In the genomic region with DNA sequence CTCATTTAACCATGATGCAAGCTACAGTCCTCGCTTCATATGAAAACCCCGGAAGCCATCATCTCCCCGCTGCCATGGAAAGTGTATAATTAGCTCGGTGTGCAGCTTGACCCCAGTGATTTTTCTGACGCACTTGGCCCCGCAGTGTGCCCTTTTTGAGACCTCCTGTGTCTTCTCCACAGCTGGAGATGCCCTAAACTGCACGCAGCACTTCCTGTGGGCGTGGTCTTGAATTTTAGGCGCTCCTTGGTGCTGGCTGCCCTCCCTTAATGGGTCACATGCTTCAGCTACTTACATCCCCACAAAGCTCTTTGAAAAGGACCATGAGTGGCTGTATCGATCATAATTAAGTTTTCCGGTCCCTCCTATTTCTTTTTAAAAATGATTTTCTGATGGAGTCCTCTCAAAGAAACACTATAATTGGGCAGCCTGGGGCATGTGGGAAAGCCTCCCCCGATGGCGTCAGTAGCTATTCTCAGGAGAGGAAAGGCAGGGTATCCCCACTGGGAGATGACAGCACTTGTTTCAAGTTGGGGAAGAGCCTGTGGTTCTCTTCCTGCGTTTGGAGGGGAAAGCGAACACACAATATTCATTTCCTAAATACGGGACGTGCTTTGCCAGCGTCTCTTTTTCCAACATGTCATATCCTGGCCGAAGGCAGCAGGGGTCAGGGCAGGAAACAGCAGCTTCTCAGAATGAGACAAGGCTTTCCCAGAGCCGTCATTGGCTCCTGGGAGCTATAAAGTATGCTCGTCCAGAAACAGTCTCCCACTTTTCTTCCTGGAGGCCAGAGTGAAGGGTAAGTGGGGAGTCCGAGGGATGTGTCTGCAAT, we compare ENCODE assay signal across 8 mouse cellular contexts. TPM values are rescaled to one million over a fixed set of nuclear protein-coding genes. Genes with fewer than 3 reads are reported as not detected.
DNase-seq lines count a peak whose midpoint lies in the region; ATAC-seq and TF ChIP-seq lines count a peak whose summit lies in the region.

A gene (plus strand): TSS at position 488 of the 832 bp plus-strand sequence.

- H3K4me2 ChIP-seq in forebrain, embryonic 13.5 days: peak within 1 kb of the TSS; percentile 35
- peak within 1 kb of the TSS; percentile 40 for H3K4me2 ChIP-seq in hindbrain, embryonic 14.5 days (replicated peaks)
- peak within 1 kb of the TSS; percentile 34 for H3K4me2 ChIP-seq in midbrain, postnatal 0 days (ENCODE audit: low read depth, low read length, poor library complexity, severe bottlenecking)

- no peak within 1 kb of the TSS for H3K9ac ChIP-seq in forebrain, embryonic 13.5 days
- H3K9ac ChIP-seq in hindbrain, embryonic 14.5 days: no peak within 1 kb of the TSS
- no peak within 1 kb of the TSS for H3K9ac ChIP-seq in midbrain, postnatal 0 days (replicated peaks; ENCODE audit: low read length, poor library complexity, severe bottlenecking)

- TF ChIP-seq CTCF in midbrain, postnatal 0 days (IDR thresholded peaks at IDR 0.05): no peak

- no peak within 1 kb of the TSS for H3K27ac ChIP-seq in forebrain, embryonic 13.5 days
- peak within 1 kb of the TSS; percentile 10; the same call in 1 of the 2 replicates for H3K27ac ChIP-seq in hindbrain, embryonic 14.5 days
- H3K27ac ChIP-seq in midbrain, postnatal 0 days (ENCODE audit: low read depth, low read length): no peak within 1 kb of the TSS

- H3K36me3 ChIP-seq in forebrain, embryonic 13.5 days (ENCODE audit: poor library complexity, severe bottlenecking): no peaks in the 10 kb centered on the region
- H3K36me3 ChIP-seq in hindbrain, embryonic 14.5 days (replicated peaks; ENCODE audit: control insufficient read depth, insufficient read depth): no peaks in the 10 kb centered on the region
- no peaks in the 10 kb centered on the region for H3K36me3 ChIP-seq in midbrain, postnatal 0 days (ENCODE audit: insufficient read depth, low read length)

- ATAC-seq in forebrain, embryonic 13.5 days: no peak
- no peak for ATAC-seq in hindbrain, embryonic 14.5 days (ENCODE audit: low FRiP score)
- no peak for ATAC-seq in midbrain, postnatal 0 days (ENCODE audit: low FRiP score)

- WGBS in forebrain, embryonic 13.5 days: 40% methylated on average over 22 of the region's 22 CpGs
- WGBS in hindbrain, embryonic 14.5 days: 45% methylated on average over 22 of the region's 22 CpGs
- WGBS in midbrain, postnatal 0 days: 50% methylated on average over 22 of the region's 22 CpGs

- no peaks in the 10 kb centered on the region for H3K27me3 ChIP-seq in forebrain, embryonic 13.5 days
- H3K27me3 ChIP-seq in hindbrain, embryonic 14.5 days (ENCODE audit: control insufficient read depth, insufficient read depth, low read length): no peaks in the 10 kb centered on the region
- H3K27me3 ChIP-seq in midbrain, postnatal 0 days (ENCODE audit: insufficient read depth, low read length): no peaks in the 10 kb centered on the region

- no peaks in the 10 kb centered on the region for H3K9me3 ChIP-seq in forebrain, embryonic 13.5 days (replicated peaks)
- no peaks in the 10 kb centered on the region for H3K9me3 ChIP-seq in hindbrain, embryonic 14.5 days (ENCODE audit: control insufficient read depth, low read length)
- H3K9me3 ChIP-seq in midbrain, postnatal 0 days (ENCODE audit: low read length): no peaks in the 10 kb centered on the region

- peaks cover 21% of the 10 kb centered on the region for H3K4me1 ChIP-seq in forebrain, embryonic 13.5 days
- 0 out of 2 replicates have a peak, but pooled peaks cover 6% of the 10 kb centered on the region for H3K4me1 ChIP-seq in hindbrain, embryonic 14.5 days (replicated peaks; ENCODE audit: control insufficient read depth, insufficient read depth, low read length)
- no peaks in the 10 kb centered on the region for H3K4me1 ChIP-seq in midbrain, postnatal 0 days (ENCODE audit: insufficient read depth, low read length)

- 0 out of 2 replicates have a peak within 1 kb of the TSS, but pooled peaks have one; percentile 5 for H3K4me3 ChIP-seq in forebrain, embryonic 13.5 days
- 0 out of 2 replicates have a peak within 1 kb of the TSS, but pooled peaks have one; percentile 13 for H3K4me3 ChIP-seq in hindbrain, embryonic 14.5 days (replicated peaks; ENCODE audit: low read length)
- no peak within 1 kb of the TSS for H3K4me3 ChIP-seq in midbrain, postnatal 0 days (ENCODE audit: low read depth, low read length)

- DNase-seq in gastrocnemius, adult 18-20 months (ENCODE audit: low spot score): peak; percentile 34
- no peak for DNase-seq in gastrocnemius, postnatal 10 days
- DNase-seq in hindbrain, embryonic 14.5 days (ENCODE audit: low spot score): peak; percentile 28
- peak; percentile 63 for DNase-seq in liver
- no peak for DNase-seq in midbrain, postnatal 0 days (ENCODE audit: low spot score)
- no peak for DNase-seq in ovary, adult 18-20 months (ENCODE audit: low spot score)
- no peak for DNase-seq in right cerebral cortex, postnatal 14 days

RNA-seq across cellular contexts. Expression of the gene that starts here (rescaled TPM):
- 1 to 10 TPM; 1.6 to 4.9 TPM for total RNA-seq in gastrocnemius, adult 18-20 months (2021)
- total RNA-seq in gastrocnemius, postnatal 10 days (2021): 1 to 10 TPM; 3.7 to 5.2 TPM
- polyA plus RNA-seq in forebrain, embryonic 13.5 days (2015; fragmentation: Nextera tagmentation; extraction: Ambion mirVana): 3.5 and 3.6 TPM in 2 replicates
- polyA plus RNA-seq in hindbrain, embryonic 14.5 days (2014; fragmentation: Nextera tagmentation; extraction: Ambion mirVana): 3.9 TPM in 2 replicates
- 5.8 and 6.1 TPM in 2 replicates for total RNA-seq in midbrain, postnatal 0 days (2014; rRNA removed)
- polyA plus RNA-seq in midbrain, postnatal 0 days (2015; fragmentation: Nextera tagmentation; extraction: Ambion mirVana): 4.3 and 5.1 TPM in 2 replicates

Comparison
In these comparisons a context has a peak if more than half of its experiments do, and no peak if none do; other contexts are left out.
1. DNase-seq: peak in gastrocnemius, adult 18-20 months (single experiment), hindbrain, embryonic 14.5 days (single experiment) and liver (single experiment); none in gastrocnemius, postnatal 10 days (single experiment), midbrain, postnatal 0 days (single experiment), ovary, adult 18-20 months (single experiment) and right cerebral cortex, postnatal 14 days (single experiment).
2. Peak in every context shown above with its lines, with median percentiles within 50 percentile points of each other: H3K4me2 ChIP-seq.